Mouse (Mus musculus) cerebellum, postnatal 36 days (tissue): Measurements from ENCODE around the gene Fndc8.

Experiments
- DNase-seq, 2 experiments: peaks; one replicate each; pipeline ENCODE4 v3.0.0; 2021 to 2022; ENCODE audit warnings: mixed read lengths in 2 of 2

The Fndc8 gene

GRCm38 (mm10) chr11:82870173-82871030, 21.5 kb upstream of the Fndc8 start:
- peak in 1 of 2 experiments; percentile 22 for DNase-seq

DNA sequence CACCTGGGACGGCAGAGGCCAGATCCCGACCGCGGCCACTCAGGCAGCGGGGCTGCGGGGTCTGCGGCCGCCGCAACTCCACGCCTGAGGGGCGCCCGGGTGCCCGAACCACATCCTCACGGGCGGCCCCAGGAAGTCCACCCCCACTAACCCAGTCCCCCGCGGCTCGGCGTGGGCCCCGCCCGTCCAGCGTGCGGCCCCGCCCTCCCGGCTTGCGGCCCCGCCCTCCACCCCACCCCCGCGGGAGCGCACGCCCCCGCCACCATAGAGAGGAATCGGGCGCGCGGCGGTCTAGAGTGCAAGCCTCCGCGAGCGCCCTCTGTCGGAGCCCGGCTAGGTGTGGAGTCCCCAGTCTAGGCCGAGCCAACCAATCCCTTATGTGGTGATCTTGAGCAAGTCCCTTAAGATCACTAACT, 20.9 kb upstream of the Fndc8 start, which contains the start of gene Rffl:
Gene Rffl, minus strand, starts transcription at position 180 of the 416 bp plus-strand sequence.
- peak; percentile 96 to 97 for DNase-seq

- no peak for DNase-seq
Observed at GRCm38 (mm10) chr11:82874924-82875323, 17.0 kb upstream of the Fndc8 start.

GRCm38 (mm10) chr11:82875631-82876030, 16.3 kb upstream of the Fndc8 start:
- no peak for DNase-seq

DNA sequence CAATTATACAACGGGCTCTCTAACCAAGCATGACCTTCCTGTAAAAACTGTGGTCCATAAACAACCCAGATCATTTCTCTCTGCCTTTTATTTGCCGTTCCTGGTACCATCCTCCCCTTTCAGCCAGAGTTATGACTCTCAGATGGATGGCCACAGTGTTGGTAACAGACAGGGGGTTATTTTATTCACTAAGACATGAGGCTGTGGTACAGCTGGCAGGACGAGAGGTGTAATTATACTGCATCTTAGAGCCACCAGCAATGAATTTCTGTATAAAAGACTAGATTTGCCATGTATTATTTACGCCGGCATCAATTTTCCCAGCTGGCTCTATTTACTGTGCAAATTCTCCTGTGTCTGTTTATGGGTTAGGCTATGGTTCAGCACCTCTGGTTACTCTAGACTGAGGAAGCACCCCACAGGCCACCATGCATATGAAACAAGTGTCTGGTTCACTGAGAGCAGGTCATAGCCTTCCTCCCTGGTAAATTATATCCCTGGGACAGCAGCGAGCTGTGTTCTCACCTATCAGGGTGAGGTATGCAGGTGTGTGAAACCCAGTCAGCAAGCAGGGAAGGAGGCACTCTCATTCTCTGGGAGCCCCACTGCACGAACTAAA, 14.1 kb upstream of the Fndc8 start:
- no peak for DNase-seq

DNA sequence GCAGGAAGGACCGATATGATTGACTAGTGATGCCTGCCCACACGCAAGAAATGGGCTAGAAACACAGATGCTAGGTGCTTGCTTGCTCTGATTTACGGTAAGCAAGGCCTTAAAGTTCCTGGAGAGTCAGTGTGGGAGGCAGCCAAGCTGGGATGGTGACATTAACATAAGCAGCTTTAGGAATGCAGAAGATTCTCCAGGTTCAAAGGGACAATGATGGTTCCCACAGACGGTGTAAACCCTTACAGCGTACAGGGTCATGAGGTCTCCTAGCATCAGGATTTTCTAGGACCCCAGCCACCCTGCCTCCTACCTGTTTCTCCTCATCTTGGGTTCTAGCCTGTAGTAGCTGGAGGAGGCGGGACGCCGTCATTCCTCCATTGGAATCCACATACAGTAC, 8.7 kb upstream of the Fndc8 start:
- no peak for DNase-seq

DNA sequence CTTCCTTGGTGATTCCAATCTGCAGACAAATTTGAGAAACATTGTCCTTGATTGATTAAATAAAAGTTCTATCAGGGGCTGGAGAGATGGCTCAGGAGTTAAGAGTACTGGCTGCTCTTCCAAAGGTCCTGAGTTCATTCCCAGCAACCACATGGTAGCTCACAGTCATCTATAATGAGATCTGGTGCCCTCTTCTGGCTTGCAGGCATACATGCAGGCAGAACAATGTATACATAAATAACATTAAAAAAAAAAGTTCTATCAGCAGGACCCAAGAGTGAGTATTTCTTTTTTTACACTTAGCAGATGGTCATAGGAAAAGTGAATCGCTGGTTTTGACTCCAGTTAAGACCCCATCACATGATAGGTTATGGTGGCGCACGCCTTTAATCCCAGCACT, 5.4 kb upstream of the Fndc8 start:
- DNase-seq = no peak

DNA sequence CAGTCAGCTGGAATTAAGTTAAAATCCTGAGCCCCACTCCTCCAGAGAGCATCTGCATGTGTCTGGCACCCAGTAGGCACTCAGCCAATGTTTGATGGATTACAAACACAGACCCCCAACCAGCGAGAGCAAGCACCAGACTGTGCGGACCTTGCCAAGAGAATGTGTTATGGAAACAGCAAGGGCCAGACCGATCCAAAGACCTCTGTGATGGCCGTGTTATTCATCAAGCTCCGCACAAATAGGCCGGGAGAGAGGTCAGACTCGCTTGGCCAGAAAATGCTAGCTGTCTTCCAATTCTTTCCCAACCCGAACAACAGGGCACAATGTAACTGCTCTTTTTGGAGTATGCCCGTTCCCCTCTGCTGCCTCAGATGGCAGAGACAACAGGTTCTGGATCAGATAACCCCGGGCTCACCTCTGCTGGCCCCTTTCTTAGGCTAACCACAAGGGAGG, 3.4 kb upstream of the Fndc8 start:
- DNase-seq = no peak

DNA sequence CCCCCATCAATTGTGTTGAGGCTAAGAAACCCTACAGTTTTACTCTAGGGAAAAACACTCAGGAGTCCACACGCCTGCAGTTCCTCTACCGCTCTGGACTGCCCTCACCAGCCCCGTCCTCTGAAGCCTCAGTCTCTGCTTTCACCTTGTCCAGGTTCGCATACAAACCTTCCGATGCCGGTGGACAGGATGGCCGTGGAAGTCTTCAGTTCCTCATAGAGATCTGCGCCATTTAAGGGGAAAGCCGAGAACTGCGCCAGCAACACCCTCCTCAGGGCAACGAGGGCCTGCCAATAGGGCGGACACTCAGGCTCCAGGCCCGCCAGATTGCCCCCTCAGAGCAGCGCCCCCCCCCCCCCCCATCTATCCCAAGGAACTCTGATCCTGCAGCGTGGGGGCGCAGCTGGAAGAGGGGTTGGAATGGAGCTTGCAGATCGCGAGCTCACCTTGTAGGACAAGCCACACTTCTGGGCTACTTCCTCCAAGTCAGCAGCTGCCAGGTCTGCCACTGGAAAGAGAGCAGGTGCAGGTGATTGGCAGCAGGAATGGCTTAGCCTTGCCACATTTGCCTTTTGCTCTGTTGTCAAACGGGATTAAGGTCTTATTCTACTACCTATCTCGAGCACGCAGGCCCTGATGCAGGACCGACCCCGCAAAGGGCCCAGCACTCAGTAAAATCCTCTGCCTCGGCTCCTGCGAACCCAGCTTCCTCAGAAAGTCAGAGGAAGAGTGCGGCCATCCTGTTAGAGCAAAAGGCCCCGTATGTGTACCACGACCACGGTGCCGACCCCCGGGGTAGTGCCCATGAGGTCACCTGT, 2.2 kb upstream of the Fndc8 start:
- peak; percentile 21 to 29 for DNase-seq

DNA sequence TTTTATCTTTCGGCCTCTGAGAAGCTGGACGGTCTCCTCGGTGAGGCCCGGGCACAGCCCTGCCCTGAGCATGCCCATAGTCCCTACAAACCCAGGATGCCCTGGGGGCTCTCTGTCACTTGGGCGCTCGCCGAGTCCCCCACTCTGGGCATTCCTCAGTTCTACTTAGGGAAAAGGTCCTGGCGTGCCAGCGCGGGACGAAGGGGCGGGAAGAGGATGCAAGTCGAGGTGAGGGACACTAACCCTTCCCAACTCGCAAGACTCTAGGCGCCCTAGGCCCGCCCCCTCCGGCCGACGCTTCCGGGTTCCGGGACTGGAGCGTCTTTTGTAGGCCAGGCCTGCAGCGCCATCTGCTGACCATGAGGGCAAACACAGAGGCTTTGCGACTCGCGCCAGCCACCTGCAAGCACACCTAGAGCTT, 1.6 kb upstream of the Fndc8 start, which contains the start of gene Rad51d:
Gene Rad51d, minus strand, starts transcription at position 273 of the 421 bp plus-strand sequence.
- peak; percentile 95 to 96 for DNase-seq

GRCm38 (mm10) chr11:82897478-82897877, 5.6 kb downstream of the Fndc8 start:
- DNase-seq = no peak

DNA sequence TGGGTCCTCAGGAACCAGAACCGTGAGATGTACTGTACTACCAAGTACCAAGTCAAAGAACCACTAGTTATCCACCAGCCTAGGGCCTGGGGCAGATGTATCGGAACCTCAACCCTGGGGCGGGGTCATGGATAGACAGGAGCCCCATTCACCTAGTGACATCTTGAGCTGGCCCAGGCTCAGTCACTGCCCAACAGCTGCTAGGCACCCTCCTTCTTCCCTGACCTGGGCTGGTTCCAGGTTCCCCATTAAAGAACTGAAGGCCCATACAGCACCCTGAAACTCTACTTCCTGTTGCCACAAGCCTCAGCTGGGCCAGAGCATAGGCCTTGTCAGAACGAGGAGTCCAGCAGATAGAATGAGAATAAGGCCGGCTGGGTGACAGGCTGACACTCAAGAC, 7.8 kb downstream of the Fndc8 start:
- DNase-seq = no peak

DNA sequence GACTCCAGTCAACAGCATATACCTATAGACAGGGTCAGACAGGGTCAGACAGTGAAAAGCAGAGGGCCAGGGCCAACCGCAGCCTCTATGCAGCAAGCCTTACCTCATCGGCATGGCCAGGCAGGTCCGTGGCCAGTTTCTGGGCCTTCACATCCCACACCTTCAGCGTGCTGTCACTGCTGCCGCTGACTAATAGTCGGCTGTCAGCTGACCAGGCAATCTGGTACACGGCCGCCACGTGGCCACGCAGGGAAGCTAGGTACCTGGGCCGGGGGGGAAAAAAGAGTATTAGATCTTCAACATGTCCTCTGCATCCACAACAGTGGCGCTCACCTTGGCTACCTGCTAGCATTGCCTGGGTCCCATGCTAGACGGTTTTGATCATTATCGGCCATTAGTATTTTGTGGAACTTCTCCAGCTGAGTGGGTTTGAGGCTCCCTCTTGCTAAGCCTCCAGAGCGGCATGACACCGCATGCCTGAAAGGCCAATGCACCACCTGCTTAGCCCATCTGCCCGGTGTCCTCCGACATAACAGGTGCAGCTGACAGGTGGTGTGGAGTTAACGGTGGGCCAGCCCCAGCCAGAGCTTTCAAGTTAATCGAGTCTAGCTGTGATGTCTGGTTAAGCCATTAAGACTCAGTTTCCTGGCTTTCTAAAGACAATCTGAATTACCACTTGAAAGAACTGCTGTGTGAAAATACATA, 9.8 kb downstream of the Fndc8 start:
- DNase-seq = peak; percentile 58 to 66

DNA sequence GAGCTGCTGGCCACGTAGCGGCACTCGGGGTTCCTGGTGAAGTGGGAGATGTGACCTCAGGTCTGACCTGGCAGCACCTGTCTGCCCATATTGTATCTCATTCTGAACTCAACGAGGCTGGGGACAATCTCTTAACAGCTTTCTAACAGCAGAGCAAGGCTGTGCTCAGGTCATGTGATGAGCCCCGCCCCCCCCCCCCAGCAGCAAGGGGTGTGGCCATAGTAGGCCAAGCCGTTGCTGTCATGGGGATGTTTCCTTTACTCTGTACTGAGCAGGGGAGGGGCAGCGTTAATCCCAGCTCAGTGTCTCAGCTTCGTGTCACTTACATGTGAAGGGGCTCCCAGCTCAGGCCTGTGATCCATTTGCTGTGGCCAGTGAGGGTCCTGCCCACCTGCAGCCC, 13.0 kb downstream of the Fndc8 start:
- DNase-seq = no peak

GRCm38 (mm10) chr11:82905816-82906215, 13.9 kb downstream of the Fndc8 start:
- DNase-seq = no peak

GRCm38 (mm10) chr11:82907651-82908607, 16.0 kb downstream of the Fndc8 start, which contains the start of gene Nle1:
Gene Nle1, minus strand, starts transcription at chr11:82908411.
- DNase-seq = peak; percentile 93 to 96

GRCm38 (mm10) chr11:82908608-82908989, 16.7 kb downstream of the Fndc8 start:
- no peak for DNase-seq

DNA sequence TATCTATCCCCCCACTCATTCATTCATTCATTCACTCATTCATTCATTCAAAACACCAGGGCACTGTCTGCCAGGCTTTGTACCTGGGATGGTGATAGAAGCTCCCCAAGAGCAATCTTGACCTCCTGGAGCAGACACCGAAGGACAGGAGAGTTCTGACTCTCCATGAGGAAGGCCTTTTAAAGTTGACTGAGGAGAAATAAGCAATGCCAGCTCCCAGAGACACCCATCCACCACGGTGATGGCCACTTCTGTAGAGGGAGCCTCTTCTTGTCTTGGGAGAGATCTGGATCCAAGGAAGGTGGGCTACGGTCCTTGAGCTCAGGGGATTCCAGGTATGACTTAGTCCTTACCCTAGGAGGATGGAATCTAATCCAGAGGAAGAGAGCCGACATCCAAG, 18.3 kb downstream of the Fndc8 start, which contains the start of gene Unc45b:
Gene Unc45b, plus strand, starts transcription at position 301 of the 400 bp plus-strand sequence.
- no peak for DNase-seq

- no peak for DNase-seq
Observed at GRCm38 (mm10) chr11:82910679-82911389, 18.9 kb downstream of the Fndc8 start.

DNA sequence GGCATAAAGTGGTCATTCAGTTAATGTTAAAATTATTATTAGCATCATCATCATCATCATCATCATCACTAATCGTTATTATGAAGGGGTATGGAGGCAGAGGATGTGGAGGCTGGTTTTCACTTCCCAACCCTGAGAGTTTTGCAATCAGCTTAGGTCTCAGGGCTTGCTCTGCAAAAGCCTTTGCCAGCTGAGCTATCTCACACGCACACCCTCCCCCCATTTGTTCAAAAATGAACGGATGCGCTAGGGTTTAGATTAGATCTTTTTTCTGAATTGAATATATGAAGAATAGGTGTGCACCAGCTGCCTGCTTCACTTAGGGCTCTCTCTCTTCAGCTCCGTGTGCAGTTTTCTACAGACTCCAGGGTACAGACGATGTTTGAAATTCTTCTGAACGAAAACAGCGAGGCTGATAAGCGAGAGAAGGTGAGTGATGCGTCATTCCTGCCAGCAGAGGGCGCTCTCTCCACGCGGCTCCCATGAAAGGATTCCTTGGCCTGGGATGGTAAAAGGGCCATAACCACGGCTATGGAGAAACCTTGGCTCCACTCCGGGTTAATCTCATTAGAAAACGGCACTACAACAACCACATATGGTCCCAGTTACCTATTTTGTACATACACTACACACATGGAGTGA, 22.9 kb downstream of the Fndc8 start:
- peak; percentile 79 to 82 for DNase-seq
